Mouse (Mus musculus): ENCODE measurements around the gene Cd2bp2. TPM values are rescaled to one million over a fixed set of nuclear protein-coding genes. Genes with fewer than 3 reads are reported as not detected.

Cd2bp2 gene
- polyA plus RNA-seq, 2 experiments = 54.2 to 110 TPM

DNA sequence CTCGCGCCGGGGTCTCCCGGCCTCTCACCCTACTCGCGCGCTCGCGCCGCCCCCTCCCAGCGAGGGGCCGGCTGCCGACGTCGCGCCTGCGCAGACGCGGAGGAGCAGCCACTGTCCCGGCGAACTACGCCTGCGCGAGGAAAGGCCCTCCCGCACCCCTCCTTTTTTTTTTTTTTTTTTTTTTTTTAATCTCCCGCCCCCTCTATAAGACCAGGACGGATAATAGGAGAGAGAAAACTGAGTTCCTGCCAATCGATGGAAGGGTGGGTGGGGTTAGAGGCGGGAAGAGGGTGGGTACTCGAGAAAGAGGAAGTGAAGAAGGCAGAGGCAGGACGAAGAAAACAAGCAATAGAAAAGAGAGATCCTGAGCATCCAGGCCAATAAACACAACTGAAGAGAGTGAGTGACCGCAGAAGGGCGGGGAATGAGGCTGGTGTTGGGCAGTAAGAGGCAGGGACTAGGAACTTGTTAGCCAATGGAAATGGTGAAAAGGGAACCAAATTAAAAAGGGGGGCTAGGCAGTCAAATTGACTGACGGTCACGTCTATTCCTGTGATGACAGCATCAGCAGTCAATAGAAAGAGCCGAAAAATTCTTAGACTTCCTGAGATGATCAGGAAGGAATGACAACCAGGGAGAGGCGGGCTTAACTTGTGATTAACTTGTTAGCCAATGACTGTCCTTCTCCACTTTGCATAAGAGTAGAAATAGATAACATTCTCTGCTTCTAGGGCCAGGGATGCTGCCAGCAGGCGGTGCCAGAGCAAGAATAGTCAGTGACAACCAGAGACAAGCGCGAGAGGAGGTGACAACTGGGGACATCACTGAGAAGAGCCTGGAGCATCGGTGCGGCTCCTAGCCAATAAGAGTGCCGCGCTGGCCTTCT lies 12.9 kb upstream of the Cd2bp2 start, which contains the start of gene Mylpf:
TSS of gene Mylpf (plus strand) at position 338 of the 886 bp plus-strand sequence.
- under 1% methylated on average over 34 of the region's 44 CpGs for WGBS
- H3K9me3 ChIP-seq (ENCODE audit: control insufficient read depth, low read length) = no peaks in the 10 kb centered on the region
- peaks cover 8% of the 10 kb centered on the region; the same call in 1 of the 2 replicates for H3K36me3 ChIP-seq (ENCODE audit: control insufficient read depth, insufficient read depth, low read length)
- TF ChIP-seq POLR2A (IDR thresholded peaks at IDR 0.05; ENCODE audit: borderline replicate concordance, extremely low read depth, insufficient read depth, insufficient read length) = peak; percentile 54; the same call in 1 of the 2 replicates
- H3K27ac ChIP-seq (replicated peaks; ENCODE audit: low read depth, low read length) = peak within 1 kb of the TSS; percentile 80
- H3K27me3 ChIP-seq (ENCODE audit: control insufficient read depth, insufficient read depth, low read length) = no peaks in the 10 kb centered on the region
- ATAC-seq (ENCODE audit: low FRiP score, low read depth) (peak; percentile 95), DNase-seq (ENCODE audit: low spot score) (peak; percentile 98)
- H3K4me3 ChIP-seq (replicated peaks; ENCODE audit: low read length) = peak within 1 kb of the TSS; percentile 94
- peaks cover 21% of the 10 kb centered on the region for H3K4me1 ChIP-seq (ENCODE audit: control insufficient read depth, insufficient read depth, low read length)
- peak within 1 kb of the TSS; percentile 71 for H3K4me2 ChIP-seq (replicated peaks; ENCODE audit: low read depth, low read length, severe bottlenecking)
- H3K9ac ChIP-seq (ENCODE audit: low read depth, low read length, severe bottlenecking) = peak within 1 kb of the TSS; percentile 89

DNA sequence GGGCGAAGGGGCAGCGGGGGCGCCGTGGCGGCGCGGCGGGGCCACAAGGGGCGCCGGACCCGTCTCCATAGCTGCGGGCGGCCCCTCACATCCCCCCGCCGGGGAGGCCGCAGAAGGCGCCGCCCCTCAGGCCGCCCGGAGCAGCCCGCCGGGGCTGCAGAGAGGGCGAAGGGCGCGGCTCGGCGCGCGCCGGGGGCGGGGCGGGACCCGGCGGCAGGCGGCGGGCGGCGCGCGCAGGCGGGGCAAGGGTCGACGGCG lies 12.4 kb upstream of the Cd2bp2 start, which contains the start of gene Tbc1d10b:
TSS of gene Tbc1d10b (minus strand) at position 174 of the 258 bp plus-strand sequence.
- ATAC-seq (ENCODE audit: low FRiP score, low read depth) = no peak
- under 1% methylated on average over 20 of the region's 44 CpGs for WGBS

DNA sequence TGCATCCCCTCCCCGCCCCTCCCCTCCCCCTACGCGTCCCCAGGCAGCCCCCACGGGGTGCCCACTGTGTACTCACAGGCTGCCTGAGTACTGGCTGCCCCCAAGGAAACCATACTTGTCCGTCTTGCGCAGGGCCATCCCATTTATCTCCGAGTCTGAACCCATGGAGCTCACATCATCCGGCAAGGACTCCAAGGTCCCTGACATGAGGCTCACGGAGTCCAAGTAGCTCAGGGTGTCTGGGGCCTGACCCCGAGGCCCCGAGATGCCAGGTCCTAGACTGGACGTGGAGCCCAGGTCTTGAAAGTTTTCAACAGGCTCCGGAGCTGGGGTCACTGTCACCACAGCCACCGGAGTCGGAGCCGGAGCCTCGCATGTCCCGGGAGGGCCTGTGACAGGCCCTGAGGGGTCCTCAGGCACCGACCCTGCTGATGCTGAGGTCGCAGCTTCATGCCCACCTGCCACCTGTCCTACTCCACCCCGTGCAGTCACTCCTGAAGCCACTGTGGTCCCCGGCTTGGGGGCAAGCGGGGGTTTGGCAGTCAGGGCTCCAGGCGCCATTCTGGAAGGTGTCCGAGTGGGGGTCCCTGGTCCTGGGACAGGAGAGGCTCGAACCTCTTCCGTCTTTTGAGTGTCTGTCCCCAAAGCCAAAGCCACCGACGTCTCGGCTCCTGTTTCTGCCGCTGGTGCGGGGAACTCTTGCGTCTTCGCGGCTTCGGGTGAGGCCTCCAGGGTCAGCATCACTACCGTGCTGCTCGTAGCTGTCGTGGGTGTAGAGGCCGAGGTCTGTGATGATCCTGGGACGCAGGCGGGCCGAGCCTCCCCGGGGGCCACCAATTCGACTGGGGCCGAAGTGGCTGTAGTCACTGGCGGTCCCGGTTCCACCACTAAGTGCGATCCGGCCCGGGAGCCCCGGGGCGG lies 11.8 kb upstream of the Cd2bp2 start:
- Histone ChIP-seq H3K9me3 (ENCODE audit: control insufficient read depth, low read length) (no peaks in the 10 kb centered on the region), H3K9ac (ENCODE audit: low read depth, low read length, severe bottlenecking) (peak overlapping the region; percentile 89), H3K4me2 (replicated peaks; ENCODE audit: low read depth, low read length, severe bottlenecking) (peak overlapping the region; percentile 65), H3K4me3 (replicated peaks; ENCODE audit: low read length) (peak overlapping the region; percentile 94), H3K27ac (replicated peaks; ENCODE audit: low read depth, low read length) (peak overlapping the region; percentile 80), H3K4me1 (ENCODE audit: control insufficient read depth, insufficient read depth, low read length) (peaks cover 21% of the 10 kb centered on the region), H3K27me3 (ENCODE audit: control insufficient read depth, insufficient read depth, low read length) (no peaks in the 10 kb centered on the region), H3K36me3 (ENCODE audit: control insufficient read depth, insufficient read depth, low read length) (peaks cover 18% of the 10 kb centered on the region)
- under 1% methylated on average over 45 of the region's 53 CpGs for WGBS
- DNase-seq (ENCODE audit: low spot score) (no peak), ATAC-seq (ENCODE audit: low FRiP score, low read depth) (no peak)
- TF ChIP-seq POLR2A (IDR thresholded peaks at IDR 0.05; ENCODE audit: borderline replicate concordance, extremely low read depth, insufficient read depth, insufficient read length) = no peak

More for the DNA sequence above, 12.4 kb upstream of the Cd2bp2 start, which contains the start of gene Tbc1d10b:
- no peak for TF ChIP-seq POLR2A (IDR thresholded peaks at IDR 0.05; ENCODE audit: borderline replicate concordance, extremely low read depth, insufficient read depth, insufficient read length)
- no peak for DNase-seq (ENCODE audit: low spot score)
- Histone ChIP-seq H3K4me1 (ENCODE audit: control insufficient read depth, insufficient read depth, low read length) (peaks cover 21% of the 10 kb centered on the region), H3K27me3 (ENCODE audit: control insufficient read depth, insufficient read depth, low read length) (no peaks in the 10 kb centered on the region), H3K27ac (replicated peaks; ENCODE audit: low read depth, low read length) (peak within 1 kb of the TSS; percentile 80), H3K9ac (ENCODE audit: low read depth, low read length, severe bottlenecking) (peak within 1 kb of the TSS; percentile 89), H3K4me2 (replicated peaks; ENCODE audit: low read depth, low read length, severe bottlenecking) (peak within 1 kb of the TSS; percentile 71), H3K9me3 (ENCODE audit: control insufficient read depth, low read length) (no peaks in the 10 kb centered on the region), H3K36me3 (ENCODE audit: control insufficient read depth, insufficient read depth, low read length) (peaks cover 12% of the 10 kb centered on the region), H3K4me3 (replicated peaks; ENCODE audit: low read length) (peak within 1 kb of the TSS; percentile 94)

DNA sequence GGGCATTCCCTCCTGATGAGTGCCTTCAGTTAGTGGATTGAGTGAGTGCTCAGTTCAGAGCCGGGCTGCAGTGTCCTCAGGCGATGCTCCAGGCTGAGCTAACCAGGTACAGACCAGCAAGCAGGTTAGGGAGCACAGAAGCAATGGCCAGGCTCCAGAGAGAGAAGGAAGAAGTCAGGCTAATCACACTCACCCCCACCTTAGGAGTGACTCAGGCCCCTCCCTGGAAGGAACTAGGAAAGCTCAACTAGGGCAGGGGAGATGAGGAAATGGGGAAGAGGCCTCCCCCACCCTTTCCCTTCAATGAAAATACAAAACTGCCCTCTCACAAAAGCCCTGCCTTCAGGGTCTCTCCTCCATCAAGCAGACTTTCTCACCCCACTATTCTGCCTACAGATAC lies 10.8 kb upstream of the Cd2bp2 start:
- H3K4me3 ChIP-seq (replicated peaks; ENCODE audit: low read length) = peak overlapping the region; percentile 94
- no peak overlapping the region for H3K27ac ChIP-seq (replicated peaks; ENCODE audit: low read depth, low read length)
- peaks cover 21% of the 10 kb centered on the region for H3K4me1 ChIP-seq (ENCODE audit: control insufficient read depth, insufficient read depth, low read length)
- no peak for DNase-seq (ENCODE audit: low spot score)
- WGBS = 49% methylated on average over 2 of the region's 2 CpGs
- H3K4me2 ChIP-seq (replicated peaks; ENCODE audit: low read depth, low read length, severe bottlenecking) = peak overlapping the region; percentile 65
- peaks cover 25% of the 10 kb centered on the region for H3K36me3 ChIP-seq (ENCODE audit: control insufficient read depth, insufficient read depth, low read length)
- no peak for TF ChIP-seq POLR2A (IDR thresholded peaks at IDR 0.05; ENCODE audit: borderline replicate concordance, extremely low read depth, insufficient read depth, insufficient read length)
- peak overlapping the region; percentile 89 for H3K9ac ChIP-seq (ENCODE audit: low read depth, low read length, severe bottlenecking)
- no peaks in the 10 kb centered on the region for H3K27me3 ChIP-seq (ENCODE audit: control insufficient read depth, insufficient read depth, low read length)
- ATAC-seq (ENCODE audit: low FRiP score, low read depth) = no peak
- no peaks in the 10 kb centered on the region for H3K9me3 ChIP-seq (ENCODE audit: control insufficient read depth, low read length)

DNA sequence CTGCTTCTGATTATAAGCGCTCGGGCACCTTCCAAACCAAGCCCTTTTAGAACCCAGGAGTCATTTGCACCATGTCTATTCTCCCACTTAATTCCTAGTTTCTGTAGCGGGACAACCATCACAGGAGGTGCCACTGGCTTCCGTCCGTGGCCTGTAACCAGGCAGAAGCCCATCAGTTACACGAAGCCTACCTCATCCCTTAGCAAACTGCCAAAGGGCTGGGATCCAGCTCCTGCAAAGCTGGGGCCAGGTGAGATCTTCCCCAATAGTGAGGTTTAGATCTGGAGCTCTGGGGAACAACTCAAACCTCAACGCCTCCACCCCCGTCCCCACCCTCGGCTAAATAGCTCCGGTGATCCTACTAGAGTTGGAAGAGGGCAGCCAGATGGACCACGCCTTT lies 634 bp upstream of the Cd2bp2 start:
- ATAC-seq (ENCODE audit: low FRiP score, low read depth) (no peak), DNase-seq (ENCODE audit: low spot score) (no peak)
- Histone ChIP-seq H3K4me1 (ENCODE audit: control insufficient read depth, insufficient read depth, low read length) (peaks cover 14% of the 10 kb centered on the region; the same call in 1 of the 2 replicates), H3K27me3 (ENCODE audit: control insufficient read depth, insufficient read depth, low read length) (no peaks in the 10 kb centered on the region), H3K9me3 (ENCODE audit: control insufficient read depth, low read length) (no peaks in the 10 kb centered on the region), H3K27ac (replicated peaks; ENCODE audit: low read depth, low read length) (peak overlapping the region; percentile 85), H3K4me2 (replicated peaks; ENCODE audit: low read depth, low read length, severe bottlenecking) (peak overlapping the region; percentile 74), H3K36me3 (ENCODE audit: control insufficient read depth, insufficient read depth, low read length) (peaks cover 81% of the 10 kb centered on the region), H3K4me3 (replicated peaks; ENCODE audit: low read length) (peak overlapping the region; percentile 59), H3K9ac (ENCODE audit: low read depth, low read length, severe bottlenecking) (peak overlapping the region; percentile 67)
- 55% methylated on average over 11 of the region's 11 CpGs for WGBS
- TF ChIP-seq POLR2A (IDR thresholded peaks at IDR 0.05; ENCODE audit: borderline replicate concordance, extremely low read depth, insufficient read depth, insufficient read length) = no peak
